Comparison of ENCODE assay signal across 8 mouse cellular contexts in genomic region chr7:90131376-90131651, GRCm38 (mm10). TPM values are rescaled to one million over a fixed set of nuclear protein-coding genes. Genes with fewer than 3 reads are reported as not detected.
DNase-seq lines count a peak whose midpoint lies in the region; ATAC-seq and TF ChIP-seq lines count a peak whose summit lies in the region.

No protein-coding gene starts in this region.

- peaks cover 10% of the 10 kb centered on the region for H3K4me1 ChIP-seq in lung, embryonic 16.5 days (replicated peaks; ENCODE audit: control insufficient read depth, insufficient read depth, low read length)
- H3K4me1 ChIP-seq in forebrain, embryonic 11.5 days (replicated peaks; ENCODE audit: control insufficient read depth, insufficient read depth, low read length) = no peaks in the 10 kb centered on the region
- peaks cover 14% of the 10 kb centered on the region for H3K4me1 ChIP-seq in limb, embryonic 12.5 days (replicated peaks)
- H3K4me1 ChIP-seq in small intestine, adult 2 months (ENCODE audit: control insufficient read depth, insufficient read depth, insufficient read length, low read length) = no peaks in the 10 kb centered on the region; the same call in 1 of the 2 replicates

- peak overlapping the region; percentile 76 for H3K4me2 ChIP-seq in lung, embryonic 16.5 days (ENCODE audit: low read depth, low read length)
- H3K4me2 ChIP-seq in forebrain, embryonic 11.5 days (ENCODE audit: low read depth, low read length, severe bottlenecking) = peak overlapping the region; percentile 77
- peak overlapping the region; percentile 70 for H3K4me2 ChIP-seq in limb, embryonic 12.5 days

- H3K9me3 ChIP-seq in lung, embryonic 16.5 days (ENCODE audit: control insufficient read depth, low read length) = no peaks in the 10 kb centered on the region
- no peaks in the 10 kb centered on the region for H3K9me3 ChIP-seq in forebrain, embryonic 11.5 days (ENCODE audit: control insufficient read depth, low read length)
- H3K9me3 ChIP-seq in limb, embryonic 12.5 days = no peaks in the 10 kb centered on the region

- DNase-seq in lung, postnatal 36 days = no peak
- DNase-seq in forebrain, embryonic 11.5 days (ENCODE audit: low spot score) = no peak
- no peak for DNase-seq in right cerebral cortex, postnatal 25 days
- no peak for DNase-seq in layer of hippocampus, adult 8-10 months (ENCODE audit: low spot score in 2 of 2)
- DNase-seq in gastrocnemius, postnatal 36 days = no peak

- peak overlapping the region; percentile 97 for H3K9ac ChIP-seq in lung, embryonic 16.5 days (ENCODE audit: low read length)
- peak overlapping the region; percentile 97 for H3K9ac ChIP-seq in forebrain, embryonic 11.5 days (ENCODE audit: low read length)
- H3K9ac ChIP-seq in limb, embryonic 12.5 days (replicated peaks) = peak overlapping the region; percentile 96

- intact Hi-C loops in gastrocnemius, postnatal 36 days (cut with DNase I) = loop anchor here (5.0 kb wide), 1 partner anchor 104 kb away; no protein-coding TSS in a partner anchor

- no peak for TF ChIP-seq CTCF in small intestine, adult 2 months (IDR thresholded peaks at IDR 0.05; ENCODE audit: extremely low read depth, insufficient read length, insufficient replicate concordance, low read depth, low read length)

- H3K36me3 ChIP-seq in lung, embryonic 16.5 days (ENCODE audit: control insufficient read depth, insufficient read depth, low read length) = no peaks in the 10 kb centered on the region
- no peaks in the 10 kb centered on the region for H3K36me3 ChIP-seq in forebrain, embryonic 11.5 days (ENCODE audit: control insufficient read depth, insufficient read depth, low read length)
- H3K36me3 ChIP-seq in limb, embryonic 12.5 days = no peaks in the 10 kb centered on the region
- no peaks in the 10 kb centered on the region for H3K36me3 ChIP-seq in small intestine, adult 2 months (ENCODE audit: control insufficient read depth, insufficient read depth, low read length)

- no peak for TF ChIP-seq POLR2A in small intestine, adult 2 months (IDR thresholded peaks at IDR 0.05; ENCODE audit: low read depth, low read length)

- WGBS in lung, embryonic 16.5 days = 0% methylated on average over 2 of the region's 2 CpGs
- WGBS in forebrain, embryonic 11.5 days = 1% methylated on average over 2 of the region's 2 CpGs
- WGBS in limb, embryonic 12.5 days = 1% methylated on average over 2 of the region's 2 CpGs
- 1% methylated on average over 2 of the region's 2 CpGs for WGBS in small intestine, adult 2 months

- H3K4me3 ChIP-seq in lung, embryonic 16.5 days (ENCODE audit: low read length) = peak overlapping the region; percentile 93
- H3K4me3 ChIP-seq in forebrain, embryonic 11.5 days (ENCODE audit: low read depth, low read length) = peak overlapping the region; percentile 95
- peak overlapping the region; percentile 89 for H3K4me3 ChIP-seq in limb, embryonic 12.5 days (replicated peaks)
- peak overlapping the region; percentile 98; the same call in 1 of the 2 replicates for H3K4me3 ChIP-seq in small intestine, adult 2 months (ENCODE audit: low read depth, low read length)

- H3K27ac ChIP-seq in lung, embryonic 16.5 days (ENCODE audit: low read length) = peak overlapping the region; percentile 99
- no peak overlapping the region for H3K27ac ChIP-seq in forebrain, embryonic 11.5 days (ENCODE audit: low read depth, low read length)
- H3K27ac ChIP-seq in limb, embryonic 12.5 days = peak overlapping the region; percentile 98; the same call in 1 of the 2 replicates
- H3K27ac ChIP-seq in small intestine, adult 2 months (ENCODE audit: insufficient read depth, low read depth, low read length) = peak overlapping the region; percentile 99

- no peaks in the 10 kb centered on the region for H3K27me3 ChIP-seq in lung, embryonic 16.5 days (ENCODE audit: control insufficient read depth, insufficient read depth, low read depth, low read length)
- no peaks in the 10 kb centered on the region for H3K27me3 ChIP-seq in forebrain, embryonic 11.5 days (ENCODE audit: control insufficient read depth, insufficient read depth, low read length)
- no peaks in the 10 kb centered on the region for H3K27me3 ChIP-seq in limb, embryonic 12.5 days
- H3K27me3 ChIP-seq in small intestine, adult 2 months (ENCODE audit: control insufficient read depth, insufficient read depth, low read length) = no peaks in the 10 kb centered on the region

- ATAC-seq in lung, embryonic 16.5 days (ENCODE audit: low read depth) = no peak
- ATAC-seq in forebrain, embryonic 11.5 days (replicated peaks; ENCODE audit: low FRiP score) = no peak
- no peak for ATAC-seq in limb, embryonic 12.5 days (ENCODE audit: insufficient number of reproducible peaks, insufficient read depth, low FRiP score, low TSS enrichment, low read depth)

RNA-seq across cellular contexts. Expression of gene Picalm, which starts 1.3 kb away (rescaled TPM):
- polyA plus RNA-seq in lung, embryonic 16.5 days (2015; fragmentation: Nextera tagmentation; extraction: Ambion mirVana) = 46.0 and 49.7 TPM in 2 replicates
- polyA plus RNA-seq in forebrain, embryonic 11.5 days (2014; fragmentation: Nextera tagmentation; extraction: Ambion mirVana) = 33.6 and 36.7 TPM in 2 replicates
- polyA plus RNA-seq in limb, embryonic 12.5 days (2016; fragmentation: Nextera tagmentation; extraction: Ambion mirVana) = 39.2 and 45.4 TPM in 2 replicates
- 12.3 and 36.3 TPM in 2 replicates for polyA plus RNA-seq in small intestine, adult 2 months (2012; rRNA removed)
- total RNA-seq in layer of hippocampus, adult 8-10 months (2022) = 100 to 1,000 TPM; 145 to 170 (median 165) TPM
- 10 to 100 TPM; 87.8 to 90.7 TPM for total RNA-seq in gastrocnemius, postnatal 36 days (2021)
